Mouse (Mus musculus): ENCODE measurements around the gene Cabp1.
"Not testable (repeated sequence)": the region's sequence is repeated elsewhere in the genome, so short reads cannot be mapped to it uniquely, and the experiment has no call there.

The Cabp1 gene

GRCm38 (mm10) chr5:115168641-115169415, 25.4 kb downstream of the Cabp1 start:
- DNase-seq, result no peak

DNA sequence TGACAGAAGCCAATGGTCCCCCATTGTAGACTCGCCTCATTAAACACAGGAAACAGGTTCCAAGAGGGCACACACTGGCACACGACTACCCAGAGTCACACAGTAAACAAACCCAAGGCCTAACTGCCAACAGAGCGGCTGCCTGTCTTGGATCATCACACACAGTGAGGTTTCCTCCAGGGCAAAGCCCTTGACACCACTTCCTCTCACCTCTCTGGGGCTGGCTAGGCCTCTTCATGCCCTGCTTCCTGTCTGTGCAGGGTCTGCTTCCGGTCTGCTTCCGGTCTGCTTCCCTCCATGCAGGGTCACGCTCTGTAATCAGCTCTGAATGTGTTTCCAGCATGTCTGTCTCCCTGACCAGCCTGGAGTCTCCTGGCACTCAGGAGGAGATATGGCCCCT, 26.8 kb downstream of the Cabp1 start:
- no peak for DNase-seq

DNA sequence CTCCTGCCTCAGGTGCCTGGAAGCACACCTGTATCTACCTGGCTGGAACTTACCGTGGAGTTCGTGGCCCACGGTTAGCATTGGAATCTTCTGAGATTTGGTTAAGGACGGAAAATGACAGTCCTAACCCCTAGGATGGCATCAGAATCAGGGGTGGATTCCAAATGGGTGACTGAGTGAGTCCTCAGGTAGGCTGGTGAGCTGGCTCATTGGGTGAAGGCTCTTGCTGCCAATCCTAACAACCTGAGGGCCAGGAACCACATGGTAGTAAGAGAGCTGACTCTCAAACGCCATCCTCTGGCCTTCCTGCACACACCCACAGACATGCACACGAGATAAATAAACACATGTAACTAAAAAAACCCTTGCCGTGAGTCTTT, 27.4 kb downstream of the Cabp1 start:
- DNase-seq, result no peak

DNA sequence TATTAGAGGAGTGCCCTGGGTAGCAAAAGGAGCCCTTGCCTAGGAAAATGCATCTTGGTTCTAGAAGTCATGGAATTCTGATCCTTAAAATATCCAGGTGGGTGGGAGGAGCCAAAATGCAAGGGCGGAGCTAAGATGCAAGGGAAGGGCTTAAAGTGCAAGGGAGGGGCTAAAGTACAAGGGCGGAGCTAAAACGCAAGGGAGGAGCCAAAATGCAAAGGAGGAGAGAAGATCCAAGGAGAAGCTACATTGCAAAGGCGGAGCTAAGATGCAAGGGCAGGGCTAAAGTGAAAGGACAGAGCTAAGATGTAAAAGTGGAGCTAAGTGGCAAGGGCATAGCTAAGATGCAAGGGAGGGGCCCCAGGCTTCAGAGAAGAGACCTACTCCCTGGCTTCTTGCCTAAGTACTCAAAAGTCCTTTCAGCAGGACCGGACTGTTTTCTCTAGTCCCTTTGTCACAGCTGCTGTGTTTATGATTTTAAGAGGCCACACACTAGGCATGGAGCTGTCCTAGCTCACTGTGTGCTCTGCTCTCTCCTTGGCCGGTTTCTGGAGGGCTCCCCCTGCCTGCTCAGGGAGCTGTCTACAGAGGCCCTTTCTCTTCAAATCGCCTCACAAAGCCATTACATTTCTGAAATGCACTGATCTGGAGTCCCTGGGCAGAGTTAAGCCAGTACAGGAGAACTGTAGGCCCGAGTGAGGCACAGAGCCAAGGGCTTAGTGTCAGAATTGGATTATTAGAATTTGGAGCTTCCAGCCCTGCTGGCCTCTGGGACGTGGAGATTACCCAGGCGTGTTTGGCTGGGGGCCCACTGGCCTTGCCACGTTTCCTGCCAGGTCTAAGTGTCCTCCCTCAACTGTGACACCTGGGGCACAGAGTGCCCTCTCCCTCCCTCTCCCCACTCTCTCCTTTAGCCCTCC, 28.0 kb downstream of the Cabp1 start:
- DNase-seq, result peak; percentile 64 to 77

DNA sequence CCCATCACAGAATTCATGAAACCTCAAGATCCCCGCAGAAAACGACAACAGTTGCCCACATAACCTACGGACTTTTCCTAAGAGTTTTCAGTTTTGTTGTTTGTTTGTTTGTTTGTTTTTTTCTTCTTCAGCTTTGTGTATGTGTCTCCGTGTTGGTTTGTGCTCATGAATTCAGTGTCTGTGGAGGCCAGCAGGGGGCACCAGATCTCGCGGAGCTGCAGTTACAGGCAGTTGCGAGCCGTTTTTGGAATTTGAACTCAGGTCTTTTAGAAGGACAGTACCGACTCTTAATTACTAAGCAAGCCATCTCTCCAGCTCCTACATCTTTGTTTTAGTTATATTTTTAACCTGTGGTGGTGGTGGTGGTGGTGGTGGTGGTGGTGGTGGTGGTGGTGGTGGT, 28.8 kb downstream of the Cabp1 start:
- peak; percentile 32 to 62 for DNase-seq

DNA sequence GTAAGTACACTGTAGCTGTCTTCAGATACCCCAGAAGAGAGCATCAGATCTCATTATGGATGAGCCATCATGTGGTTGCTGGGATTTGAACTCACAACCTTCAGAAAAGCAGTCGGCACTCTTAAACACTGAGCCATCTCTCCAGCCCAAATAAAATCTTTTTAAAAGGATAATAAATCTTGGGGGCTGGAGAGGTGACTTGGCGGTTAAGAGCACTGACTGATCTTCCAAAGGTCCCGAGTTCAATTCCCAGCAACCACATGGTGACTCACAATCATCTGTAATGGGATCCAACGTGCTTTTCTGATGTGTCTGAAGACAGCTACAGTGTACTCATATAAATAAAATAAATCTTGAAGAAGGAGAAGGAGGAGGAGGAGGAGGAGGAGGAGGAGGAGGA, 29.7 kb downstream of the Cabp1 start:
- DNase-seq, result not testable (repeated sequence)

- DNase-seq, result peak; percentile 65 to 78
These were observed 30.6 kb downstream of the Cabp1 start for GRCm38 (mm10) chr5:115163563-115163962.

- DNase-seq, result not testable (repeated sequence)
These were observed 32.3 kb downstream of the Cabp1 start for GRCm38 (mm10) chr5:115161940-115162279.

DNA sequence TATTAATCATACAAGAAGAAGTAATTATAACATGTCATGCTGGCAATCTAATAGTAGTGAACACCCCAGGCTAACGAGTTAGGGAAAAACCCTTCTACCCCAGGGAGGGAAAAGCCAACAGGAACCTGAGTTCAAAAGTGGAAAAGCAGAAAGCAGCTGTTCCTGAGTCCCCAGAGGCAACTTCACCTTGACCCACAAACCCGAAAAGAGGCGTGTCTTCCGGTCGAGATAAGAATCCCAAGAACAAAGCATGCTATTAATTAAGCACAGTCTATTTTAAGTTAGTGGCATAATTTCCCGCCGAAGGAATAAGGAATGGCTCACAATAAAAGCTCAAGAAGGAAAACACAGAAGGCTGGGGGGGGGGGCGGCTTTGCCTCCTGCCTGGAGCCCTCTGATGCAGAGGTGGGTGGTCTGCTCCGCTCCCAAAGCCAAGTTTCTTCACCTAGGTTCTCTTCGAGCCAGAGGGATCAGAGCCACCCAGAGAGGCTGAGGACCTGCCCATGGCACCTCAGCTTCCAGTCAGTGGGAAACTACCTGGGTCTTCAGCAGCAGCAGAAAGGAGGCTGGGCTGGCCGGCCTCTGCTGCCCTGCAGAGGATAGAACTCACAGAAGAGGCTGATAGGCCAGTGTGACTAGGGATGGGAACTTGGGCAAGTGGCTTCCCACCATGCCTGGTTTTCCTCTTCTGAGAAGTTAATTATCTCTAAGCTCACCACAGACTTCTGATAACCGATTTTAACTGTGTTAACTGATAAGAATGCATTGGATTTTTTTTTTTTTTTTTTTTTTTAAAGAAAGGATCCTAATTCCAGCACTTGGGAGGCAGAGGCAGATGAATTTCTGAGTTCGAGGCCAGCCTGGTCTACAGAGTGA, 32.9 kb downstream of the Cabp1 start:
- DNase-seq, result no peak

- no peak for DNase-seq
These were observed 33.5 kb downstream of the Cabp1 start for GRCm38 (mm10) chr5:115160655-115161054.

GRCm38 (mm10) chr5:115159165-115159564, 35.0 kb downstream of the Cabp1 start:
- DNase-seq, result no peak

GRCm38 (mm10) chr5:115158040-115158983, 35.9 kb downstream of the Cabp1 start, which contains the start of gene Mlec:
TSS of gene Mlec (minus strand) at chr5:115158179.
- DNase-seq, result peak; percentile 99

DNA sequence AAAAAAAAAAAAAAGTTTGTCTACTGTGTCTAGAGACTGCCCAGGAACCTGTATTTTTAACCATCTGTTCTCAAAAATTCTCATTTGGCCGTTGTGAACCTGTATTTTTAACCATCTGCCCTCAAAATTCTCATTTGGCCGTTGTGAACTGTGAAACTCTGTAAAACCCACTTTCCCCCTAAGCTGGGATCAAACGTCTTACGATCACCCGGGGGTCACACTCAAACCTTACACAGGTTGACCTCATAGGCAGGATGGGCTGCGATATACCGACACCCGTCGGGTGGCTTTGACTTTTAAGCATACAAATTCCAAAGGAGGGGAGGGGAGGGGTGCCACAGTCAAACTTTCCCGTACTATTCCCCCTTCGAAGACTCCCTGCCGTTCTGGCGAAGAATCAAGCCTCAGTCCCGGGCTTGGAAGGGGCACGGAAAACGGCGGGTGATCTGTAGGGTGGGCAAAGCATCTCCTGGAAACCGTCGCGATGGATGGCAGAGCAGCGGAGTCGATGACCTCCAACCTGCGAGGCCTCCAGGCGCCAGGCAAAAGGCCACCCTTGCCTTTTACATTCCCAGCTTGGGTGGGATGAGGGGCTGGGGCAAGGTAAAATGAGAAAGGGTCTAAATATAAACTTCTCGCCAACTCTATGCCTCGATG, 37.1 kb downstream of the Cabp1 start:
- peak; percentile 19 to 44 for DNase-seq

- DNase-seq, result no peak
These were observed 37.8 kb downstream of the Cabp1 start for GRCm38 (mm10) chr5:115156401-115156800.

DNA sequence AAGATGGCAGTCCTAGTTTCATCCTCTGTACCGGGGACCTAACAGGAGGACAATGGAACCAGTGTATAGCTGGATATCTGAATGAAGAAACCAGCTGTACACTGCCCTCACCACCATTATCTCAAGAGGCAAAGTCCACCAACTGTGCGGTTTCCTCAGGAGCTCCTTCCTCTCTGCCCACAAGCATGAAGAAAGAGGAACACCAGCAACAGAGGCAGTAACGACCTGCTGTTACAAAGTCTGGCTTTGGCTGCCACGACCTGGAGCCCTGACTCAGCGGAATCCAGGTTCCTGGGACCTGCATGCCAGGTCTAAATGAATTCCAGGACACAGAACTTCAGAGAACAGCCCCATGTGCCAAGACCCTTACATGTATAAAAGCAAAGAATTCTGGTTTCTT, 38.4 kb downstream of the Cabp1 start:
- peak; percentile 16 to 47 for DNase-seq

- DNase-seq, result no peak
These were observed 39.0 kb downstream of the Cabp1 start for GRCm38 (mm10) chr5:115155156-115155631.

GRCm38 (mm10) chr5:115152132-115152956, 41.8 kb downstream of the Cabp1 start:
- DNase-seq, result no peak

DNA sequence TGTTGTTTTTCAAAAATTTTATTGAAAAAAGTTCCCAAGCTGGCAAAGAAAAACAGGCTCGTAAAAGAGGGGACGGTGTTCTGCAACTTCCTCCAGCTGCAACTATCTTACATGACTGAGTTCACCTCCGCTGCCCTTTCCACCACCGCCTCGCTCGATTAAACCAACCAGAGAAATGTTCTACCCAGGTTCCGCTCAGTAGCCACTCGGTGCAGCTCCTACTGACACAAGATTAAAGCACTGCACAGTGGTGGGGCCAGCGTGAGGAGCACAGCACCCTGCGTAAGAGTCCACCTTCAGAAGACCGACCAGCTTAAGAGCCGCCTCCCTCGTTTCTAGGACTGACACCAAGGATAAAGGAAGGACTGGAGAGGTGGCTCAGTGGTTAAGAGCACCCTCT, 42.7 kb downstream of the Cabp1 start:
- DNase-seq, result no peak

GRCm38 (mm10) chr5:115150991-115151390, 43.2 kb downstream of the Cabp1 start:
- DNase-seq, result no peak
